Mouse (Mus musculus) liver, embryonic 14.5 days (tissue): ENCODE measurements around the gene Hist3h2a.

Experiments
- CTCF ChIP-seq: IDR thresholded peaks from 2 replicates; pipeline ENCODE4 v1.5.1; 2016; ENCODE audit warnings: antibody characterized with exemption, low read depth, control low read depth
- EP300 ChIP-seq: IDR thresholded peaks from 2 replicates; pipeline ENCODE4 v1.6.1; 2016; ENCODE audit warnings: antibody characterized with exemption, low read depth

- no peak for TF ChIP-seq EP300
- TF ChIP-seq CTCF: peak; percentile 60
Measured at GRCm38 (mm10) chr11:58931576-58931975, 22.9 kb upstream of the Hist3h2a start.
